Mouse (Mus musculus): ENCODE data around the gene Ryr2. TPM values are rescaled to one million over a fixed set of nuclear protein-coding genes. Genes with fewer than 3 reads are reported as not detected.

Gene Ryr2
- total RNA-seq, 1 experiment: 7.0 TPM

DNA sequence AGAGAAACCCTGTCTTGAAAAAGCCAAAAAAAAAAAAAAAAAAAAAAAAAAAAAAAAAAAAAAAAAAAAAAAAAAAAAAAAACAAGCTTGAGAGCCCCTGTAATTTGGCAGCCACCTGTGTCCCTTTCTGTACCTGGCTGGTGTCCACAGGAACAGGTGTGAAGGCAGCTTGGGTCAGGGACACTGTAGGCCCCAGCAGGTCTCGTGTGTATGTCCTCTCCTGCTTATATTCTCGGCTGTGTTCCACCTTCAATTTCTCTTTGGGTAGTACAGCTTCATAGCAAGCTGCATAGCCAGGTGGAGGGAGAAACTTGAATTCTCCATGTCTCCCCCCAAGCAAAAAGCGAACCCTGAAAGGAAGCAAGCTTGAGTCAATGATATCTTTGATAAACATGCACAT is 314.2 kb downstream of the Ryr2 start:
- no peaks in the 10 kb centered on the region for H3K36me3 ChIP-seq (ENCODE audit: control insufficient read depth, insufficient read depth, low read length, poor library complexity, severe bottlenecking)
- DNase-seq (ENCODE audit: low read depth, low spot score): no peak

GRCm38 (mm10) chr13:11790536-11790935 is 316.2 kb downstream of the Ryr2 start:
- DNase-seq (ENCODE audit: low read depth, low spot score): no peak
- in situ Hi-C loops (cut with MboI; ENCODE audit: low sequenced_read_pairs in 2 of 2, unreplicated experiment in 2 of 2): no loop called here
- no peak overlapping the region for H3K4me3 ChIP-seq (ENCODE audit: insufficient read depth in 1 of 2, low read depth in 1 of 2, low read length in 2 of 2, poor library complexity in 1 of 2, severe bottlenecking in 1 of 2)
- H3K36me3 ChIP-seq (ENCODE audit: control insufficient read depth, insufficient read depth, low read length, poor library complexity, severe bottlenecking): no peaks in the 10 kb centered on the region
- H3K4me1 ChIP-seq (ENCODE audit: control insufficient read depth in 2 of 2, insufficient read depth in 2 of 2, low read length in 2 of 2, poor library complexity in 1 of 2): no peaks in the 10 kb centered on the region
- TF ChIP-seq MAFK (IDR thresholded peaks at IDR 0.05; ENCODE audit: insufficient read depth, low read depth, low read length) (no peak), ZC3H11A (IDR thresholded peaks at IDR 0.05; ENCODE audit: borderline replicate concordance, low read depth, low read length) (no peak), ZNF384 (IDR thresholded peaks at IDR 0.05; ENCODE audit: low read depth, low read length) (no peak), CHD2 (IDR thresholded peaks at IDR 0.05; ENCODE audit: low read depth, low read length) (no peak), HCFC1 (IDR thresholded peaks at IDR 0.05; ENCODE audit: borderline replicate concordance, insufficient read depth, low read length) (no peak)
- no peak overlapping the region for H3K27ac ChIP-seq (ENCODE audit: insufficient read depth, low read depth, low read length, poor library complexity, severe bottlenecking)
- no peak overlapping the region for H3K9ac ChIP-seq (ENCODE audit: insufficient read depth, low read depth, low read length, poor library complexity, severe bottlenecking)
- no peaks in the 10 kb centered on the region for H3K9me3 ChIP-seq (ENCODE audit: control insufficient read depth, insufficient read depth, low read depth, low read length)

More for the DNA sequence above, 314.2 kb downstream of the Ryr2 start:
- Histone ChIP-seq H3K27ac (ENCODE audit: insufficient read depth, low read depth, low read length, poor library complexity, severe bottlenecking) (no peak overlapping the region), H3K4me1 (ENCODE audit: control insufficient read depth in 2 of 2, insufficient read depth in 2 of 2, low read length in 2 of 2, poor library complexity in 1 of 2) (no peaks in the 10 kb centered on the region), H3K9me3 (ENCODE audit: control insufficient read depth, insufficient read depth, low read depth, low read length) (no peaks in the 10 kb centered on the region), H3K4me3 (ENCODE audit: insufficient read depth in 1 of 2, low read depth in 1 of 2, low read length in 2 of 2, poor library complexity in 1 of 2, severe bottlenecking in 1 of 2) (no peak overlapping the region), H3K9ac (ENCODE audit: insufficient read depth, low read depth, low read length, poor library complexity, severe bottlenecking) (no peak overlapping the region)
- in situ Hi-C loops (cut with MboI; ENCODE audit: low sequenced_read_pairs in 2 of 2, unreplicated experiment in 2 of 2): no loop called here
- TF ChIP-seq HCFC1 (IDR thresholded peaks at IDR 0.05; ENCODE audit: borderline replicate concordance, insufficient read depth, low read length): no peak
- no peak for TF ChIP-seq ZNF384 (IDR thresholded peaks at IDR 0.05; ENCODE audit: low read depth, low read length)
- no peak for TF ChIP-seq ZC3H11A (IDR thresholded peaks at IDR 0.05; ENCODE audit: borderline replicate concordance, low read depth, low read length)
- no peak for TF ChIP-seq CHD2 (IDR thresholded peaks at IDR 0.05; ENCODE audit: low read depth, low read length)
- TF ChIP-seq MAFK (IDR thresholded peaks at IDR 0.05; ENCODE audit: insufficient read depth, low read depth, low read length): no peak

DNA sequence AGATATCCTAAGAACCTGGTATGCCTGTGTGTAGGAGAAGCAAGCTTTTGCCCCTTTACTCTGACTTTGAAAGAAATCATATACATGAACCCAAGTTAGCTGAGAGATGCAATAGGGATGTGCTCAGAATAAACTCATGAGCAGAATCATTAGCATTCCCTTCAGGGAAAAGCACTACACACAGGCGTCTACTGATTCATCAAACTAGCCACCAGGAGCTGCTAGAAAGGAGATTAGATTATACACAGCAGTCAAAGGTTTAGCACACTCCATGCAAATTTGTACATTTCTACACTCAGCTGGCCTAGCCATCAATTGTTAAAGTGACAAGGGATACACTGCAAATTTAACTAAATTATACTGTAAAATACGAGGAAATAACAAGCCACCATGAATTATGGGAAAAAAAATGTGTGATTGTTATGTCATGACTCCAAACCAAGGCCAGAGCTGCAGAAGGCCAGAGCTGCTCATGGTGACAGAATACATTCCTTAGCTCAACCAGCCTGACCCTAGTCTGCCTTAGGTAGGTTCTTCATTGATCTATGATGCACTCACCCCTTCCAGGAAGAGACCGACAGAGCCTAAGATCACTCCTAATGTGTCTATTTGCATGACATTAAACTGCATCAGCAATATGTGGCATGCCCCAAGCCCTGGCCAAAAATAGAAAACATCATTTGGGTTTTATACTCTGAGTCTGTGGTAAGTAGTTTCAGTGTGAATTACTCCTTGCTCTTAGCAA is 324.2 kb downstream of the Ryr2 start:
- Histone ChIP-seq H3K4me1 (ENCODE audit: control insufficient read depth in 2 of 2, insufficient read depth in 2 of 2, low read length in 2 of 2, poor library complexity in 1 of 2) (no peaks in the 10 kb centered on the region), H3K9ac (ENCODE audit: insufficient read depth, low read depth, low read length, poor library complexity, severe bottlenecking) (no peak overlapping the region), H3K4me3 (ENCODE audit: insufficient read depth in 1 of 2, low read depth in 1 of 2, low read length in 2 of 2, poor library complexity in 1 of 2, severe bottlenecking in 1 of 2) (no peak overlapping the region), H3K27ac (ENCODE audit: insufficient read depth, low read depth, low read length, poor library complexity, severe bottlenecking) (no peak overlapping the region), H3K36me3 (ENCODE audit: control insufficient read depth, insufficient read depth, low read length, poor library complexity, severe bottlenecking) (no peaks in the 10 kb centered on the region), H3K9me3 (ENCODE audit: control insufficient read depth, insufficient read depth, low read depth, low read length) (no peaks in the 10 kb centered on the region)
- in situ Hi-C loops (cut with MboI; ENCODE audit: low sequenced_read_pairs in 2 of 2, unreplicated experiment in 2 of 2): no loop called here
- no peak for DNase-seq (ENCODE audit: low read depth, low spot score)
- TF ChIP-seq ZNF384 (IDR thresholded peaks at IDR 0.05; ENCODE audit: low read depth, low read length) (no peak), MAFK (IDR thresholded peaks at IDR 0.05; ENCODE audit: insufficient read depth, low read depth, low read length) (no peak), CHD2 (IDR thresholded peaks at IDR 0.05; ENCODE audit: low read depth, low read length) (no peak), ZC3H11A (IDR thresholded peaks at IDR 0.05; ENCODE audit: borderline replicate concordance, low read depth, low read length) (no peak), HCFC1 (IDR thresholded peaks at IDR 0.05; ENCODE audit: borderline replicate concordance, insufficient read depth, low read length) (no peak)

GRCm38 (mm10) chr13:11781065-11781464 is 325.7 kb downstream of the Ryr2 start:
- Histone ChIP-seq H3K27ac (ENCODE audit: insufficient read depth, low read depth, low read length, poor library complexity, severe bottlenecking) (no peak overlapping the region), H3K36me3 (ENCODE audit: control insufficient read depth, insufficient read depth, low read length, poor library complexity, severe bottlenecking) (no peaks in the 10 kb centered on the region), H3K4me3 (ENCODE audit: insufficient read depth in 1 of 2, low read depth in 1 of 2, low read length in 2 of 2, poor library complexity in 1 of 2, severe bottlenecking in 1 of 2) (no peak overlapping the region), H3K4me1 (ENCODE audit: control insufficient read depth in 2 of 2, insufficient read depth in 2 of 2, low read length in 2 of 2, poor library complexity in 1 of 2) (no peaks in the 10 kb centered on the region), H3K9me3 (ENCODE audit: control insufficient read depth, insufficient read depth, low read depth, low read length) (no peaks in the 10 kb centered on the region), H3K9ac (ENCODE audit: insufficient read depth, low read depth, low read length, poor library complexity, severe bottlenecking) (no peak overlapping the region)
- DNase-seq (ENCODE audit: low read depth, low spot score): no peak
- in situ Hi-C loops (cut with MboI; ENCODE audit: low sequenced_read_pairs in 2 of 2, unreplicated experiment in 2 of 2): no loop called here
- no peak for TF ChIP-seq ZNF384 (IDR thresholded peaks at IDR 0.05; ENCODE audit: low read depth, low read length)
- TF ChIP-seq MAFK (IDR thresholded peaks at IDR 0.05; ENCODE audit: insufficient read depth, low read depth, low read length): no peak
- no peak for TF ChIP-seq CHD2 (IDR thresholded peaks at IDR 0.05; ENCODE audit: low read depth, low read length)
- TF ChIP-seq HCFC1 (IDR thresholded peaks at IDR 0.05; ENCODE audit: borderline replicate concordance, insufficient read depth, low read length): no peak
- TF ChIP-seq ZC3H11A (IDR thresholded peaks at IDR 0.05; ENCODE audit: borderline replicate concordance, low read depth, low read length): no peak
